Mouse (Mus musculus): ENCODE data around the gene Tgfa. TPM values are rescaled to one million over a fixed set of nuclear protein-coding genes. Genes with fewer than 3 reads are reported as not detected.

Tgfa gene
- polyA plus RNA-seq, 1 experiment from 2014 or later: 3.6 TPM

DNA sequence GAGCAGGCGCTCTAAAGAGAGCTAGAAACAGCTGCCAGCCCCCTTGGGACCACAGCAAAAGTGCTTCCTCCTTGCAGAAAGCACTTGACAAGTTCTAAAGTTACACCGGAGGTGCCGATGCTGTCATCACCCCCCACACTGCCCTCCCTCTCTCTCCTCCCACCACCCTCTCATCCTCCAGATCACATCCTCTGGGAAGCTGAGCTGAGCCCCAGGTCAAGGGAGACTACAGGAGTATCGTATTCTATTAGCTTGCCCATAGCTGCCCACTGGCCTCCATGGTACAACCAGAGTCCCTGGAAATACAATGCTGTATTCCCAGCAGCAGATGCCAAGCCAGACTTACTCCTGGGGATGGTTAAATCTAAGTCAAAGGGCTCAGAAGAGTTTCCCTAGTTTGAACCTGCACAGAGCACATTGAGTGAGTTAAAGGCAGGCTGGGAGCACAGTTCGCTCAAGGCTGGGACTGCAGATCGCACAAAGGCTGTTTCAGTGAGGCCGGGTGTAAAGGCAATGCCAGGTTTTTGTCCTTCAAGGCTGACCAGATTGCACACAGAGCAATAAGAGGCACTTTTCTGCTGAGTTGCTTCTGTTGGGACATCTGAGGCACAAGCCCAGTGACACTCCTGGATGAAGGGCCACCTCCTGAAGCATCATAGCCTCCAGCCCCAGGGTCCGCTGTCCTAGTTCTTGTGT is 75.5 kb downstream of the Tgfa start:
- Histone ChIP-seq H3K27ac (no peak overlapping the region), H3K27me3 (no peaks in the 10 kb centered on the region), H3K4me2 (no peak overlapping the region), H3K9ac (no peak overlapping the region), H3K4me3 (no peak overlapping the region), H3K36me3 (no peaks in the 10 kb centered on the region), H3K9me3 (no peaks in the 10 kb centered on the region), H3K4me1 (no peaks in the 10 kb centered on the region; the same call in 1 of the 2 replicates)
- WGBS: 61% methylated on average over 8 of the region's 8 CpGs
- ATAC-seq (ENCODE audit: insufficient number of reproducible peaks, insufficient read depth, low FRiP score, low TSS enrichment, low read depth): no peak

GRCm38 (mm10) chr6:86271130-86271529 is 76.1 kb downstream of the Tgfa start:
- no peak overlapping the region for H3K4me3 ChIP-seq
- H3K27ac ChIP-seq: no peak overlapping the region
- H3K36me3 ChIP-seq: no peaks in the 10 kb centered on the region
- 87% methylated on average over 5 of the region's 5 CpGs for WGBS
- ATAC-seq (ENCODE audit: insufficient number of reproducible peaks, insufficient read depth, low FRiP score, low TSS enrichment, low read depth): no peak
- H3K9me3 ChIP-seq: no peaks in the 10 kb centered on the region
- H3K27me3 ChIP-seq: no peaks in the 10 kb centered on the region
- no peak overlapping the region for H3K4me2 ChIP-seq
- H3K4me1 ChIP-seq: no peaks in the 10 kb centered on the region; the same call in 1 of the 2 replicates
- H3K9ac ChIP-seq: no peak overlapping the region

- Histone ChIP-seq H3K4me2 (no peak overlapping the region), H3K9me3 (no peaks in the 10 kb centered on the region), H3K27me3 (no peaks in the 10 kb centered on the region), H3K36me3 (no peaks in the 10 kb centered on the region), H3K27ac (no peak overlapping the region), H3K4me3 (no peak overlapping the region), H3K9ac (no peak overlapping the region), H3K4me1 (no peaks in the 10 kb centered on the region)
- ATAC-seq (ENCODE audit: insufficient number of reproducible peaks, insufficient read depth, low FRiP score, low TSS enrichment, low read depth): no peak
- 87% methylated on average over 4 of the region's 4 CpGs for WGBS
These were observed 80.7 kb downstream of the Tgfa start for GRCm38 (mm10) chr6:86275704-86276103.

DNA sequence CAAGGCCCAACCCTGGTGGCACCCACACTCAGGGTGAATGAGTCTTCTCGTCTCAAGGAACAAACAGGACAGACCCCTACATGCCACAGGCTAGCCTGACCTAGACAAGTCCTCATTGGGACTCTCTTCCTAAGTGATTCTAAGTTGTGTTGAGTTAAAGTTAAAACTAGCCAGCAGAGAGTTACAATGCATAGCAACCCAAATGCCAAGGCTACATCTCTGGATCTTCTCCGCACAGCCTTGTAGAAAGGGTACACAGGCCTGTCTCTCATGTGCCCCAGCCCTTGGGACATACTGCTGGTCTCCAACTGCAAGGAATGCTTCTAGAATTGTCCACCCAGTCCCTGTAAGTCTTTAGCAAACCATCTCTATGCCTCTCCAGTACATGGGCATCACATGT is 81.8 kb downstream of the Tgfa start:
- Histone ChIP-seq H3K9ac (no peak overlapping the region), H3K4me1 (no peaks in the 10 kb centered on the region; the same call in 1 of the 2 replicates), H3K27ac (no peak overlapping the region), H3K36me3 (no peaks in the 10 kb centered on the region), H3K27me3 (no peaks in the 10 kb centered on the region), H3K9me3 (no peaks in the 10 kb centered on the region), H3K4me2 (no peak overlapping the region), H3K4me3 (no peak overlapping the region)
- ATAC-seq (ENCODE audit: insufficient number of reproducible peaks, insufficient read depth, low FRiP score, low TSS enrichment, low read depth): no peak
- 87% methylated on average over 2 of the region's 2 CpGs for WGBS

DNA sequence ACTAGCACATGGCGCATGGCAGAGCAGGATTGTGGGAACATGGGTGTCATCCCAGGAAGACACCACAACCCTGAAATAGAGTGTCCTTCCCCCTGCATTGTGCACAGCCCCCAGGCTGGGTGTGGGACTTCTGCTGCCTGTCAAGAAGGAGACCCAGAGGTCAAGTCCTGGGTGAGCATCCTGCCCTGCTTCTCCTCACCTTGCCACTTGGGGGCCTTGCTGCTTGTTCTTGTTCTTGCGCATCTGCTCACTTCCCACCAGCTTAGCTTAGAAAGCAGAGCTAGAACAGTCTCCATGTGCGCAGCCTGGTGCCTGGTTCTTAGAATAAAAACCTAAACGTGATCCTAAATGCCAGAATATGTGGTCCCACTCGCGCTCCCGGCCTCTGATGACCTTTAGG is 82.6 kb downstream of the Tgfa start:
- ATAC-seq (ENCODE audit: insufficient number of reproducible peaks, insufficient read depth, low FRiP score, low TSS enrichment, low read depth): no peak
- no peak overlapping the region for H3K4me3 ChIP-seq
- no peak overlapping the region for H3K4me2 ChIP-seq
- H3K9ac ChIP-seq: no peak overlapping the region
- WGBS: 75% methylated on average over 7 of the region's 7 CpGs
- H3K4me1 ChIP-seq: no peaks in the 10 kb centered on the region; the same call in 1 of the 2 replicates
- H3K27ac ChIP-seq: no peak overlapping the region
- H3K36me3 ChIP-seq: no peaks in the 10 kb centered on the region
- no peaks in the 10 kb centered on the region for H3K9me3 ChIP-seq
- H3K27me3 ChIP-seq: no peaks in the 10 kb centered on the region

DNA sequence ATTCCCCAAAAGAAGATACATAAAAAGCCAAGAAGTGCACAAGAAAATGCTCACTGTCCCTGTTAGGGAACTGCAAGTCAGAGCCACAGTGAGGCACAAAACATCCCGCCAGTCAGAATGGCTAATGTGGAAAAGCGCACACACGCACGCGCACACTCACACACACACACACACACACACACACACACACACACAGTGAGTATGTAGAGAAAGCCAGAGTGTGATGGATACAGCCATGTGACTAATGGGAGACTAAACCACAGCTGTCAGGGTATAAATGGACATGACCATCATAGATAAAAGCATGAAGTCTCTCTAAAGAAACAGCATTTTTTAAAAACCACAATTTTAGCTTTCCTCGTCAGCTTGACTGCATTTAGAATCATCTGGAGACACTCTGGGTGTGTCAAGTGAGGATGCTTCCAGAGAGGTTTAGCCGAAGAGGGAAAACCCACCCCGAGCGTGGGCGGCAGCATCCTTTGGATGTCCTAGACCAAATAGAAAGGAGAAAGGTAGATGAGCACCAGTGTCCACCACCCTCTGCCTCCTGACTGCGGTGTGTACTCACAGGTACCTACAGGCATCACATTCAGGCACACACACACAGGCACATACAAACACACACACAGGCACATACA is 86.7 kb downstream of the Tgfa start:
- Histone ChIP-seq H3K27me3 (0 out of 2 replicates have a peak, but pooled peaks cover 3% of the 10 kb centered on the region), H3K27ac (no peak overlapping the region), H3K9ac (no peak overlapping the region), H3K4me3 (no peak overlapping the region), H3K4me2 (no peak overlapping the region), H3K9me3 (no peaks in the 10 kb centered on the region), H3K4me1 (no peaks in the 10 kb centered on the region; the same call in 1 of the 2 replicates), H3K36me3 (no peaks in the 10 kb centered on the region)
- 0 out of 2 replicates have a peak, but pooled peaks have one; percentile 20 for ATAC-seq (ENCODE audit: insufficient number of reproducible peaks, insufficient read depth, low FRiP score, low TSS enrichment, low read depth)
- 68% methylated on average over 11 of the region's 11 CpGs for WGBS

GRCm38 (mm10) chr6:86293301-86293700 is 98.3 kb downstream of the Tgfa start:
- H3K9me3 ChIP-seq: no peaks in the 10 kb centered on the region
- no peak for ATAC-seq (ENCODE audit: insufficient number of reproducible peaks, insufficient read depth, low FRiP score, low TSS enrichment, low read depth)
- no peak overlapping the region for H3K4me2 ChIP-seq
- H3K36me3 ChIP-seq: no peaks in the 10 kb centered on the region
- no peak overlapping the region for H3K9ac ChIP-seq
- H3K27me3 ChIP-seq: no peaks in the 10 kb centered on the region
- no peaks in the 10 kb centered on the region; the same call in 1 of the 2 replicates for H3K4me1 ChIP-seq
- H3K27ac ChIP-seq: peak overlapping the region; percentile 16; the same call in 1 of the 2 replicates
- H3K4me3 ChIP-seq: no peak overlapping the region
- WGBS: 67% methylated on average over 8 of the region's 8 CpGs

- peak; percentile 32; the same call in 1 of the 2 replicates for ATAC-seq (ENCODE audit: insufficient number of reproducible peaks, insufficient read depth, low FRiP score, low TSS enrichment, low read depth)
- 68% methylated on average over 8 of the region's 8 CpGs for WGBS
- Histone ChIP-seq H3K36me3 (no peaks in the 10 kb centered on the region), H3K27me3 (no peaks in the 10 kb centered on the region), H3K9me3 (0 out of 2 replicates have a peak, but pooled peaks cover 6% of the 10 kb centered on the region), H3K4me1 (no peaks in the 10 kb centered on the region; the same call in 1 of the 2 replicates), H3K27ac (no peak overlapping the region), H3K4me2 (no peak overlapping the region), H3K4me3 (no peak overlapping the region), H3K9ac (no peak overlapping the region)
These were observed 100.4 kb downstream of the Tgfa start for GRCm38 (mm10) chr6:86295451-86295850.

- ATAC-seq (ENCODE audit: insufficient number of reproducible peaks, insufficient read depth, low FRiP score, low TSS enrichment, low read depth): no peak
- H3K4me3 ChIP-seq: no peak overlapping the region
- no peak overlapping the region for H3K27ac ChIP-seq
- no peak overlapping the region for H3K4me2 ChIP-seq
- 95% methylated on average over 3 of the region's 3 CpGs for WGBS
- H3K4me1 ChIP-seq: no peaks in the 10 kb centered on the region; the same call in 1 of the 2 replicates
- H3K9ac ChIP-seq: no peak overlapping the region
- H3K36me3 ChIP-seq: no peaks in the 10 kb centered on the region
- H3K27me3 ChIP-seq: no peaks in the 10 kb centered on the region
- H3K9me3 ChIP-seq: 0 out of 2 replicates have a peak, but pooled peaks cover 6% of the 10 kb centered on the region
These were observed 101.1 kb downstream of the Tgfa start for GRCm38 (mm10) chr6:86296126-86296525.

DNA sequence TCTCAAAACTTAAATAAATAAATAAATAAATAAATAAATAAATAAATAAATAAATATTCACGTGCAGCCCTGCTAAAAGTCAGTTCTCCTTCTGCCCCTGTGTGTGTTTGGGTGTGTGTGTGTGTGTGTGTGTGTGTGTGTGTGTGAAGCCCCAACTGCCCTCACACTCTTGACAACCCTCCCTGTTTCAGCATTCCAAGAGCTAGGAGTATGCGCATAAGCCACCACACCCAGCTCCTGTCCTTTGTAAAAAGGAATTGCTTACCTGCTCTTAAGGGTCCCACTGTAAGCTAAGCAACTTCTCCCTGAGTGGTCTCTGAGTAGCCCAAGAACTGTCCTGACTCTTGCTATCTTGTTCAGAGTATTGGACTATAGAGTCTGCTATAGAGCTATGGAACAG is 101.9 kb downstream of the Tgfa start:
- no peaks in the 10 kb centered on the region for H3K36me3 ChIP-seq
- H3K9me3 ChIP-seq: 0 out of 2 replicates have a peak, but pooled peaks cover 6% of the 10 kb centered on the region
- H3K9ac ChIP-seq: no peak overlapping the region
- H3K27ac ChIP-seq: no peak overlapping the region
- H3K27me3 ChIP-seq: no peaks in the 10 kb centered on the region
- no peak for ATAC-seq (ENCODE audit: insufficient number of reproducible peaks, insufficient read depth, low FRiP score, low TSS enrichment, low read depth)
- H3K4me3 ChIP-seq: no peak overlapping the region
- no peaks in the 10 kb centered on the region; the same call in 1 of the 2 replicates for H3K4me1 ChIP-seq
- WGBS: 86% methylated on average over 2 of the region's 2 CpGs
- no peak overlapping the region for H3K4me2 ChIP-seq

GRCm38 (mm10) chr6:86298961-86299360 is 103.9 kb downstream of the Tgfa start:
- 92% methylated on average over 3 of the region's 3 CpGs for WGBS
- Histone ChIP-seq H3K4me2 (no peak overlapping the region), H3K27me3 (no peaks in the 10 kb centered on the region), H3K4me1 (no peaks in the 10 kb centered on the region; the same call in 1 of the 2 replicates), H3K36me3 (no peaks in the 10 kb centered on the region), H3K27ac (no peak overlapping the region), H3K9ac (no peak overlapping the region), H3K9me3 (0 out of 2 replicates have a peak, but pooled peaks cover 6% of the 10 kb centered on the region), H3K4me3 (no peak overlapping the region)
- ATAC-seq (ENCODE audit: insufficient number of reproducible peaks, insufficient read depth, low FRiP score, low TSS enrichment, low read depth): no peak

GRCm38 (mm10) chr6:86299381-86299780 is 104.4 kb downstream of the Tgfa start:
- 76% methylated on average over 2 of the region's 2 CpGs for WGBS
- ATAC-seq (ENCODE audit: insufficient number of reproducible peaks, insufficient read depth, low FRiP score, low TSS enrichment, low read depth): no peak

More at GRCm38 (mm10) chr6:86299381-86299780, 104.4 kb downstream of the Tgfa start:
- Histone ChIP-seq H3K4me2 (no peak overlapping the region), H3K27me3 (no peaks in the 10 kb centered on the region), H3K9me3 (0 out of 2 replicates have a peak, but pooled peaks cover 6% of the 10 kb centered on the region), H3K9ac (no peak overlapping the region), H3K4me1 (no peaks in the 10 kb centered on the region; the same call in 1 of the 2 replicates), H3K4me3 (no peak overlapping the region), H3K27ac (no peak overlapping the region), H3K36me3 (no peaks in the 10 kb centered on the region)
